Mouse (Mus musculus): ENCODE results near the gene Cog5. TPM values are rescaled to one million over a fixed set of nuclear protein-coding genes. Genes with fewer than 3 reads are reported as not detected.
A peak's percentile ranks its signal among the peaks of the same experiment; 100 is the strongest.

Gene Cog5
- total and polyA plus RNA-seq, 3 experiments, result 34.8 to 42.7 (median 39.3) TPM

DNA sequence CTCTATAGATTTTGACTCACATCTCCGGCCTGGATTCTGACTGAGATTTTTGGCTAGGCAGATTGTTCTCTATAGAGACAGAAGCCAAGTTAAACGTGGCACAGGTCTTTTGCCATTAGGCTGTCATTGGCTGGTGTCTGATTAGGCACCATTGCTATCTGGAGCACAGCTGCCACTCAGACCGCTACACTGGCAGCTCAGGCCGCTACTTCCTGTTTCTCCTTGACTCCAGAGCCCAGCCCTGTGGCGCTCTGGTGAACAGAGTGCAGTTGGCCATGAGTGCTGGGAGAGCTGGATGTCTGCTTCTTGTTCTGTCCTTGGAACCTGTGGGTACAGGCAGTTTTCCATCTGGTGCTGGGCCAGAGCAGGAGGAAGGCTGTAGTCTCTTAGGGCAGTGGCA, 262.6 kb downstream of the Cog5 start:
- DNase-seq (ENCODE audit: extremely low read depth), result no peak

DNA sequence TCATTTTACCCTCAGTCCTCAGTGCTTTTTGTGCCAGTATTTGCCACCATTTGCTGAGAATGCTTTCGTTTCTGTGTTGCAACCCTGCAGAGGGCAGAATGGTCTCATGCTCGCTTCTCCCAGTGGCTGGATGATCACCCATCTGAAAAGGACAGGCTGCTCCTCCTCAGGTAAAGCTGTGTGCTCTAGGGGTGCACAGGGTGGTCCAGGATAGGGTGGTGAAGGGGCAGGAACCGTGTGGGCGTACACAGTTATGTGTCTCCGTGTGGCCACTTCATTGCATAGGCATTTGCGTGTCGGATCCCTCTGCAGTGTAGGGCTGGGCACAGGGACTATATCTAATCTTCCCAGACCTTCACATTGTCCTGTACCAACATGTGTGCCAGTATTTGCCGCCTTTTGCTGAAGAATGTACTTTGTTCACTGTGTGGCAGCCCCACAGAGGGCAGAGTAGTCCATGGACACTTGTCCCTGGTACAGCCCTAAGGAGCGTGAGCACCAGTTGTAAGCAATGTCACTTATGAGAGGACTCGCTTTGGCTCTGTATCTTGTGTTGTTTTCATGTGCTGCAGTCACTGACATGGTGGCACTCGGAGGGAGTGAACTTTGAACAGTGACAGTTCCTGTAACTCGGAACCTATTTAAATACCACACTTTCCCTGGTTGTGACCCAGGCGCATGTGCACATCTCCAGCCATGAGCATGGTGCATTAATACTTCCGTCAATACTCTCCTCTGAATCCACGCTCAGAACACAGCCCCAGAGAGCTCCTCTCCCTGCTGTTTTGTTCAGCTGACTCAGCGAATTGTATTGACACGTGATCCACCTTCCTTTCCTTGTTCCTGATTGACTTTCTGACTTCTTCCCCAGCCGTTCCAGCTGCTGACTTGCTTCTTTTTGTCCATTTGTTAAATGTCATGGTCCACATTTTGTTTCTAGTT, 266.1 kb downstream of the Cog5 start:
- Histone ChIP-seq H3K4me2 (ENCODE audit: insufficient read depth, low read depth, poor library complexity, severe bottlenecking) (no peak overlapping the region), H3K9me3 (replicated peaks; ENCODE audit: low read length) (no peaks in the 10 kb centered on the region), H3K27ac (ENCODE audit: insufficient read depth, low read depth) (no peak overlapping the region), H3K4me1 (ENCODE audit: control insufficient read depth in 1 of 2, insufficient read depth in 2 of 2) (no peaks in the 10 kb centered on the region), H3K79me2 (replicated peaks; ENCODE audit: control insufficient read depth, extremely low read depth, insufficient read depth, poor library complexity, severe bottlenecking) (no peaks in the 10 kb centered on the region), H3K27me3 (replicated peaks) (no peaks in the 10 kb centered on the region), H3K4me3 (replicated peaks in 1 of 3; ENCODE audit: low read depth in 2 of 3, low read length in 2 of 3, poor library complexity in 1 of 3) (no peak overlapping the region), H3K9ac (ENCODE audit: insufficient read depth, low read depth) (no peak overlapping the region), H3K36me3 (replicated peaks in 1 of 2; ENCODE audit: control insufficient read depth in 1 of 2, insufficient read depth in 1 of 2, low read length in 1 of 2) (peaks cover 34 to 74% of the 10 kb centered on the region in 2 experiments)
- DNase-seq (ENCODE audit: extremely low read depth), result no peak
- peak; percentile 91 for TF ChIP-seq MAFK (IDR thresholded peaks at IDR 0.05; ENCODE audit: insufficient replicate concordance, low read length)
- TF ChIP-seq JUND (conservative IDR thresholded peaks at IDR 0.05; ENCODE audit: low read depth, low read length), result no peak
- no peak for TF ChIP-seq ZC3H11A (IDR thresholded peaks at IDR 0.05; ENCODE audit: low read depth, low read length)
- in situ Hi-C loops (cut with MboI; ENCODE audit: low pct_ligation_motif_present, low pct_unique_long_range_greater_than_20kb, low sequenced_read_pairs) (no loop called here), dilution Hi-C loops (cut with MboI; ENCODE audit: extremely low pct_ligation_motif_present, extremely low pct_unique_long_range_greater_than_20kb, low sequenced_read_pairs) (no loop called here)

More for the DNA sequence above, 262.6 kb downstream of the Cog5 start:
- dilution Hi-C loops (cut with MboI; ENCODE audit: extremely low pct_ligation_motif_present, extremely low pct_unique_long_range_greater_than_20kb, low sequenced_read_pairs) (no loop called here), in situ Hi-C loops (cut with MboI; ENCODE audit: low pct_ligation_motif_present, low pct_unique_long_range_greater_than_20kb, low sequenced_read_pairs) (no loop called here)
- H3K27ac ChIP-seq (ENCODE audit: insufficient read depth, low read depth), result no peak overlapping the region
- TF ChIP-seq ETS1 (conservative IDR thresholded peaks at IDR 0.05; ENCODE audit: low read depth, low read length) (no peak), IRF4 (IDR thresholded peaks at IDR 0.05; ENCODE audit: low read depth, low read length) (no peak), RCOR1 (conservative IDR thresholded peaks at IDR 0.05; ENCODE audit: low read depth, low read length) (no peak), NRF1 (IDR thresholded peaks at IDR 0.05; ENCODE audit: low read depth, low read length) (no peak), POLR2A (IDR thresholded peaks at IDR 0.05; ENCODE audit: low read depth, low read length) (no peak), TCF12 (IDR thresholded peaks at IDR 0.05; ENCODE audit: low read depth, low read length) (no peak), HCFC1 (IDR thresholded peaks at IDR 0.05; ENCODE audit: low read depth, low read length) (no peak), ZNF384 (IDR thresholded peaks at IDR 0.05; ENCODE audit: low read depth, low read length) (no peak), SMC3 (IDR thresholded peaks at IDR 0.05; ENCODE audit: low read depth, low read length) (no peak), ZMIZ1 (IDR thresholded peaks at IDR 0.05; ENCODE audit: low read depth, low read length) (no peak), CHD1 (IDR thresholded peaks at IDR 0.05; ENCODE audit: low read depth, low read length) (no peak), USF1 (IDR thresholded peaks at IDR 0.05; ENCODE audit: low read depth, low read length) (no peak), TBP (conservative IDR thresholded peaks at IDR 0.05; ENCODE audit: low read depth, low read length) (no peak), CTCF (conservative IDR thresholded peaks at IDR 0.05 in 1 of 2, IDR thresholded peaks at IDR 0.05 in 1 of 2; ENCODE audit: low read depth in 2 of 2, low read length in 2 of 2) (no peak), KAT2A (IDR thresholded peaks at IDR 0.05; ENCODE audit: insufficient replicate concordance, low read length) (no peak)
- peaks cover 14 to 62% of the 10 kb centered on the region in 2 experiments for H3K36me3 ChIP-seq (replicated peaks in 1 of 2; ENCODE audit: control insufficient read depth in 1 of 2, insufficient read depth in 1 of 2, low read length in 1 of 2)
- H3K9ac ChIP-seq (ENCODE audit: insufficient read depth, low read depth), result no peak overlapping the region
- no peaks in the 10 kb centered on the region for H3K4me1 ChIP-seq (ENCODE audit: control insufficient read depth in 1 of 2, insufficient read depth in 2 of 2)
- H3K9me3 ChIP-seq (replicated peaks; ENCODE audit: low read length), result no peaks in the 10 kb centered on the region
- H3K4me3 ChIP-seq (replicated peaks in 1 of 3; ENCODE audit: low read depth in 2 of 3, low read length in 2 of 3, poor library complexity in 1 of 3), result no peak overlapping the region
- H3K4me2 ChIP-seq (ENCODE audit: insufficient read depth, low read depth, poor library complexity, severe bottlenecking), result no peak overlapping the region
- no peaks in the 10 kb centered on the region for H3K79me2 ChIP-seq (replicated peaks; ENCODE audit: control insufficient read depth, extremely low read depth, insufficient read depth, poor library complexity, severe bottlenecking)
- H3K27me3 ChIP-seq (replicated peaks), result no peaks in the 10 kb centered on the region

Data from CH12.LX (cell line).